Mouse (Mus musculus) hematopoietic stem cell, adult 5-6 weeks (primary cell): ENCODE measurements around the gene Adamts9. TPM values are rescaled to one million over a fixed set of nuclear protein-coding genes. Genes with fewer than 3 reads are reported as not detected.

Source experiments
- ATAC-seq, 2 experiments: fragments of 125-278 bp in 1 of 2; replicated peaks in 1 of 2; 2 replicates each; pipeline ENCODE4 v1.8.0; 2016 to 2017; ENCODE audit warnings: inconsistent platforms in 2 of 2, mild to moderate bottlenecking in 2 of 2, moderate number of reproducible peaks in 2 of 2, low read depth in 1 of 2, moderate TSS enrichment in 1 of 2; ENCODE audit not compliant: low FRiP score in 2 of 2, poor library complexity in 2 of 2, severe bottlenecking in 2 of 2, insufficient read depth in 1 of 2, low TSS enrichment in 1 of 2
- total RNA-seq: library from RNA; stranded (forward); fragments of 172-1452, 232-1000 nt; gene quantifications from 2 replicates; pipeline ENCODE4 v1.2.3, GENCODE M21; 2017

The Adamts9 gene
- total RNA-seq, 1 experiment from 2014 or later: 0.60 TPM

- ATAC-seq: no peak
These were observed 1.4 kb downstream of the Adamts9 start for GRCm38 (mm10) chr6:92941756-92942420.

- ATAC-seq: peak; percentile 78 to 81
These were observed 2.0 kb downstream of the Adamts9 start for GRCm38 (mm10) chr6:92941281-92941731.

GRCm38 (mm10) chr6:92940191-92941131, 2.8 kb downstream of the Adamts9 start:
- no peak for ATAC-seq

- ATAC-seq: no peak
These were observed 15.0 kb downstream of the Adamts9 start for GRCm38 (mm10) chr6:92928261-92928660.

GRCm38 (mm10) chr6:92924536-92924935, 18.8 kb downstream of the Adamts9 start:
- no peak for ATAC-seq

GRCm38 (mm10) chr6:92921843-92922242, 21.4 kb downstream of the Adamts9 start:
- no peak for ATAC-seq

GRCm38 (mm10) chr6:92920938-92921689, 22.2 kb downstream of the Adamts9 start:
- ATAC-seq: no peak

- ATAC-seq: no peak
These were observed 32.7 kb downstream of the Adamts9 start for GRCm38 (mm10) chr6:92910611-92911010.

- no peak for ATAC-seq
These were observed 33.9 kb downstream of the Adamts9 start for GRCm38 (mm10) chr6:92909361-92909760.

GRCm38 (mm10) chr6:92905922-92906321, 37.4 kb downstream of the Adamts9 start:
- ATAC-seq: no peak

- no peak for ATAC-seq
These were observed 38.8 kb downstream of the Adamts9 start for GRCm38 (mm10) chr6:92904491-92904890.

- no peak for ATAC-seq
These were observed 39.3 kb downstream of the Adamts9 start for GRCm38 (mm10) chr6:92904037-92904436.

GRCm38 (mm10) chr6:92891535-92891934, 51.8 kb downstream of the Adamts9 start:
- ATAC-seq: no peak

GRCm38 (mm10) chr6:92883131-92883900, 60.0 kb downstream of the Adamts9 start:
- no peak for ATAC-seq

- peak; percentile 25 to 42; a peak in 2 of 4 replicates for ATAC-seq
These were observed 60.8 kb downstream of the Adamts9 start for GRCm38 (mm10) chr6:92882446-92882845.

GRCm38 (mm10) chr6:92879700-92880265, 63.5 kb downstream of the Adamts9 start:
- no peak for ATAC-seq

- ATAC-seq: no peak
These were observed 64.5 kb downstream of the Adamts9 start for GRCm38 (mm10) chr6:92878771-92879170.
